Mouse (Mus musculus) liver, postnatal 0 days (tissue): ENCODE measurements around the gene Pnma1.

ENCODE experiments used
- CTCF ChIP-seq: sonication (generic); IDR thresholded peaks from 2 replicates; pipeline ENCODE4 v1.5.1; 2016; ENCODE audit warnings: antibody characterized with exemption, low read depth
- EP300 ChIP-seq: IDR thresholded peaks from 2 replicates; pipeline ENCODE4 v1.6.1; 2016; ENCODE audit warnings: antibody characterized with exemption, low read depth, mild to moderate bottlenecking

DNA sequence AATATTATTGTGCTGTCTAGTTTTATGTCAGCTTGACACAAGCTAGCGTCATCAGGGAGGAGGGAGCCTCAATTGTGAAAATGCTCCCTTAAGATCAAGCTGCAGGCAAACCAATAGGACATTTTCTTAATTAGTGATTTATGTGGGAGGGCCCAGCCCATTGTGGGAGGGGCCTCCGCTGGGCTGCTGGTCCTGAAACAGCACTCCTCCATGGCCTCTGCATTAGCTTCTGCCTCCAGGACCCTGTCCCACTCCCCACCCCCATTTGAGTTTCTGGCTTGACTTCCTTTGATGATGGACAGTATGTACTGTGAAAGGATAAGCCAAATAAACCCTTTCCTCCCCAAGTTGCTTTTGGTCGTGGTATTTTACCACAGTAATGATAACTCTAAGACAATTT lies 41.3 kb downstream of the Pnma1 start:
- TF ChIP-seq CTCF, result no peak
- no peak for TF ChIP-seq EP300
